Mouse (Mus musculus): Measurements from ENCODE around the gene 4930544D05Rik.

The 4930544D05Rik gene

GRCm38 (mm10) chr11:70643051-70643450 lies 27.4 kb downstream of the 4930544D05Rik start:
- no peak for DNase-seq (ENCODE audit: low spot score)

- DNase-seq (ENCODE audit: low spot score) = no peak
Measured at GRCm38 (mm10) chr11:70644564-70645103, 29.0 kb downstream of the 4930544D05Rik start.

GRCm38 (mm10) chr11:70645461-70646258 lies 30.0 kb downstream of the 4930544D05Rik start:
- no peak for DNase-seq (ENCODE audit: low spot score)

GRCm38 (mm10) chr11:70646259-70646555 lies 30.6 kb downstream of the 4930544D05Rik start:
- DNase-seq (ENCODE audit: low spot score) = no peak

GRCm38 (mm10) chr11:70646691-70647650 lies 31.3 kb downstream of the 4930544D05Rik start, which contains the start of the genes Rnf167 and Slc25a11:
TSS of gene Rnf167 (plus strand) at chr11:70647235.
TSS of gene Slc25a11 (minus strand) at chr11:70647479.
- peak; percentile 96 for DNase-seq (ENCODE audit: low spot score)

- DNase-seq (ENCODE audit: low spot score) = no peak
Measured at GRCm38 (mm10) chr11:70647716-70648420, 32.2 kb downstream of the 4930544D05Rik start.

- DNase-seq (ENCODE audit: low spot score) = no peak
Measured at GRCm38 (mm10) chr11:70648512-70648911, 32.9 kb downstream of the 4930544D05Rik start.

- DNase-seq (ENCODE audit: low spot score) = no peak
Measured at GRCm38 (mm10) chr11:70649185-70649734, 33.6 kb downstream of the 4930544D05Rik start.

- peak; percentile 70 for DNase-seq (ENCODE audit: low spot score)
Measured at GRCm38 (mm10) chr11:70650322-70651175, 34.9 kb downstream of the 4930544D05Rik start.

- DNase-seq (ENCODE audit: low spot score) = no peak
Measured at GRCm38 (mm10) chr11:70651391-70651790, 35.7 kb downstream of the 4930544D05Rik start.

- no peak for DNase-seq (ENCODE audit: low spot score)
Measured at GRCm38 (mm10) chr11:70652029-70652883, 36.6 kb downstream of the 4930544D05Rik start.

GRCm38 (mm10) chr11:70652884-70653344 lies 37.3 kb downstream of the 4930544D05Rik start:
- DNase-seq (ENCODE audit: low spot score) = no peak

GRCm38 (mm10) chr11:70653345-70654197 lies 37.9 kb downstream of the 4930544D05Rik start:
- peak; percentile 61 for DNase-seq (ENCODE audit: low spot score)

- peak; percentile 83 for DNase-seq (ENCODE audit: low spot score)
Measured at GRCm38 (mm10) chr11:70654198-70654922, 38.7 kb downstream of the 4930544D05Rik start, which contains the start of gene Pfn1. TSS of gene Pfn1 (minus strand) at chr11:70654644.

GRCm38 (mm10) chr11:70654923-70655570 lies 39.4 kb downstream of the 4930544D05Rik start:
- DNase-seq (ENCODE audit: low spot score) = peak; percentile 66

GRCm38 (mm10) chr11:70655571-70656455 lies 40.2 kb downstream of the 4930544D05Rik start:
- DNase-seq (ENCODE audit: low spot score) = peak; percentile 34

All from T-cell, adult 2 months (primary cell).